ENCODE assay signal across 11 mouse cellular contexts in the genomic region with DNA sequence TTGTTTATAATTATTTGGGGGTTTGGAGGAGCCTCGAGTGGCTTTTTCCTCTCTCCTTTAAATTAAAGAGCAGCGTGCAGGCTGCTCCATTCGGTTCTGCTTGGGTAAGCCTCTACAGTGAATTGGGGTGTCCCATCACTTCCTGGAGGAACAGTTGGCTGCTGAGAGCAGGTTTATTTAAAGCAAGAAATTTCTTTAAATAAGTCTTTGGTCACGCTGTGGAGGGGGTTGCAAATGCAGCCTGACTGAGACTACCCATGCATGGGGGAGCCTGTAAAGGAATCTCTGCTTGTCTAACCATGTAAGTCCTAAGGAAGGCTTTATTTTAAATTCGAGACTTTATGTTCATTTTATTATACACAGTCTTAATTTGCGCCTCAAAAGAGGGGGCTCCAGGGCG.
A peak's percentile ranks its signal among the peaks of the same experiment; 100 is the strongest.
DNase-seq lines count a peak whose midpoint lies in the region; ATAC-seq lines count a peak whose summit lies in the region.
"Had no signal": no experiment of that assay in that cellular context is flagged by ENCODE, and none has a peak within 500 bp of the region (broad histone marks: within the 10 kb centered on the region; RNA-seq: fewer than 3 reads in every experiment).

No protein-coding gene starts in this region.

- H3K27ac ChIP-seq in heart, embryonic 14.5 days (replicated peaks in 1 of 2; ENCODE audit: control insufficient read depth in 1 of 2, insufficient read depth in 1 of 2, low read depth in 2 of 2, low read length in 2 of 2): peak overlapping the region; percentile 17 to 66; a peak in 3 of 4 replicates
- no peak overlapping the region for H3K27ac ChIP-seq in embryonic facial prominence, embryonic 11.5 days (replicated peaks; ENCODE audit: low read depth, low read length)
- peak overlapping the region; percentile 59; the same call in 1 of the 2 replicates for H3K27ac ChIP-seq in hindbrain, embryonic 15.5 days (replicated peaks)
- no peak overlapping the region for H3K27ac ChIP-seq in midbrain, embryonic 16.5 days (ENCODE audit: low read length)
- H3K27ac ChIP-seq: macrophage had no signal

- intact Hi-C loops in heart, postnatal 25 days (cut with DNase I): loop anchor here (2.0 to 10.0 kb wide), 4 partner anchors 77 to 509 kb away; no protein-coding TSS in a partner anchor

- H3K9ac ChIP-seq in heart, embryonic 14.5 days (ENCODE audit: low read length): peak overlapping the region; percentile 27; the same call in 1 of the 2 replicates
- no peak overlapping the region for H3K9ac ChIP-seq in embryonic facial prominence, embryonic 11.5 days (replicated peaks; ENCODE audit: low read length)
- H3K9ac ChIP-seq in hindbrain, embryonic 15.5 days: no peak overlapping the region
- no peak overlapping the region for H3K9ac ChIP-seq in midbrain, embryonic 16.5 days (ENCODE audit: low read depth, low read length)

- no peaks in the 10 kb centered on the region for H3K36me3 ChIP-seq in heart, embryonic 14.5 days (ENCODE audit: control insufficient read depth, insufficient read depth, low read length)
- H3K36me3 ChIP-seq in embryonic facial prominence, embryonic 11.5 days (replicated peaks; ENCODE audit: control insufficient read depth, insufficient read depth, low read depth, low read length): no peaks in the 10 kb centered on the region
- no peaks in the 10 kb centered on the region for H3K36me3 ChIP-seq in hindbrain, embryonic 15.5 days
- H3K36me3 ChIP-seq in midbrain, embryonic 16.5 days (ENCODE audit: control insufficient read depth, insufficient read depth, low read length): no peaks in the 10 kb centered on the region

- 48% methylated on average over 7 of the region's 7 CpGs for WGBS in heart, embryonic 14.5 days
- WGBS in embryonic facial prominence, embryonic 11.5 days: 14% methylated on average over 7 of the region's 7 CpGs
- 5% methylated on average over 7 of the region's 7 CpGs for WGBS in hindbrain, embryonic 15.5 days
- WGBS in midbrain, embryonic 16.5 days: 12% methylated on average over 7 of the region's 7 CpGs

- peak overlapping the region; percentile 60 for H3K4me2 ChIP-seq in heart, embryonic 14.5 days (ENCODE audit: low read length)
- no peak overlapping the region for H3K4me2 ChIP-seq in embryonic facial prominence, embryonic 11.5 days (ENCODE audit: low read depth, low read length)
- peak overlapping the region; percentile 67 for H3K4me2 ChIP-seq in hindbrain, embryonic 15.5 days
- peak overlapping the region; percentile 75 for H3K4me2 ChIP-seq in midbrain, embryonic 16.5 days (ENCODE audit: low read length)

- H3K9me3 ChIP-seq in heart, embryonic 14.5 days (ENCODE audit: control insufficient read depth, low read length): no peaks in the 10 kb centered on the region
- no peaks in the 10 kb centered on the region for H3K9me3 ChIP-seq in embryonic facial prominence, embryonic 11.5 days (replicated peaks; ENCODE audit: control insufficient read depth, low read length)
- no peaks in the 10 kb centered on the region for H3K9me3 ChIP-seq in hindbrain, embryonic 15.5 days
- H3K9me3 ChIP-seq in midbrain, embryonic 16.5 days (replicated peaks; ENCODE audit: control insufficient read depth, low read length, poor library complexity, severe bottlenecking): no peaks in the 10 kb centered on the region

- peaks cover 23 to 36% of the 10 kb centered on the region in 2 experiments for H3K4me1 ChIP-seq in heart, embryonic 14.5 days (ENCODE audit: control insufficient read depth in 2 of 2, insufficient read depth in 2 of 2, low read length in 2 of 2)
- peaks cover 2% of the 10 kb centered on the region; the same call in 1 of the 2 replicates for H3K4me1 ChIP-seq in embryonic facial prominence, embryonic 11.5 days (ENCODE audit: control insufficient read depth, insufficient read depth, low read length)
- H3K4me1 ChIP-seq in hindbrain, embryonic 15.5 days (replicated peaks): peaks cover 32% of the 10 kb centered on the region
- peaks cover 24% of the 10 kb centered on the region for H3K4me1 ChIP-seq in midbrain, embryonic 16.5 days (ENCODE audit: control insufficient read depth, insufficient read depth, low read length)

- no peak overlapping the region for H3K4me3 ChIP-seq in heart, embryonic 14.5 days (ENCODE audit: control insufficient read depth in 1 of 2, insufficient read depth in 1 of 2, low read depth in 1 of 2, low read length in 2 of 2)
- H3K4me3 ChIP-seq in embryonic facial prominence, embryonic 11.5 days (ENCODE audit: low read depth, low read length): no peak overlapping the region
- no peak overlapping the region for H3K4me3 ChIP-seq in hindbrain, embryonic 15.5 days
- H3K4me3 ChIP-seq in midbrain, embryonic 16.5 days (ENCODE audit: low read depth, low read length): no peak overlapping the region

- H3K27me3 ChIP-seq in heart, embryonic 14.5 days (ENCODE audit: control insufficient read depth, insufficient read depth, low read length): no peaks in the 10 kb centered on the region
- no peaks in the 10 kb centered on the region for H3K27me3 ChIP-seq in embryonic facial prominence, embryonic 11.5 days (ENCODE audit: control insufficient read depth, insufficient read depth, low read length)
- no peaks in the 10 kb centered on the region for H3K27me3 ChIP-seq in hindbrain, embryonic 15.5 days
- H3K27me3 ChIP-seq in midbrain, embryonic 16.5 days (ENCODE audit: control insufficient read depth, insufficient read depth, low read depth, low read length): no peaks in the 10 kb centered on the region
- H3K27me3 ChIP-seq: CH12.LX had no signal

- no peak for ATAC-seq in heart, embryonic 14.5 days (ENCODE audit: insufficient number of reproducible peaks, insufficient read depth, low FRiP score, low read depth)
- peak; percentile 30; the same call in 1 of the 2 replicates for ATAC-seq in embryonic facial prominence, embryonic 11.5 days (replicated peaks; ENCODE audit: insufficient number of reproducible peaks, low FRiP score, low TSS enrichment, low read depth)
- ATAC-seq in hindbrain, embryonic 15.5 days (ENCODE audit: low FRiP score, low read depth): peak; percentile 42
- peak; percentile 47 for ATAC-seq in midbrain, embryonic 16.5 days
- ATAC-seq in erythroid progenitor cell, adult 5-6 weeks (replicated peaks; ENCODE audit: low FRiP score, poor library complexity, severe bottlenecking): no peak

- no peak for DNase-seq in heart, postnatal 25 days (ENCODE audit: low spot score)
- peak; percentile 21 for DNase-seq in embryonic facial prominence, embryonic 11.5 days (ENCODE audit: low spot score)
- no peak for DNase-seq in retina, embryonic 14.5 days (ENCODE audit: low spot score)
- no peak for DNase-seq in urinary bladder, postnatal 4 days (ENCODE audit: low spot score in 2 of 2)
- DNase-seq: cerebellum, adult 18-20 months had no signal

Comparison
In these comparisons a context has a peak if more than half of its experiments do, and no peak if none do; other contexts are left out.
1. ATAC-seq: peak in embryonic facial prominence, embryonic 11.5 days (single experiment), hindbrain, embryonic 15.5 days (single experiment) and midbrain, embryonic 16.5 days (single experiment); none in heart, embryonic 14.5 days (single experiment) and erythroid progenitor cell, adult 5-6 weeks (single experiment).
2. H3K27ac ChIP-seq: peak in heart, embryonic 14.5 days (2 of 2) and hindbrain, embryonic 15.5 days (single experiment); none in embryonic facial prominence, embryonic 11.5 days (single experiment) and midbrain, embryonic 16.5 days (single experiment).